Mouse (Mus musculus) limb, embryonic 10.5 days (tissue): ENCODE data around the gene Olfr1474. TPM values are rescaled to one million over a fixed set of nuclear protein-coding genes. Genes with fewer than 3 reads are reported as not detected.
"Not testable (repeated sequence)": the region's sequence is repeated elsewhere in the genome, so short reads cannot be mapped to it uniquely, and the experiment has no call there.

Experiments
- DNase-seq: peaks from one replicate; pipeline ENCODE4 v3.0.0-alpha.2; 2017; ENCODE audit warnings: low spot score
- H3K27ac ChIP-seq: fragments of 300-500 bp; sonication (generic); 2 replicates; pipeline ENCODE4 v1.5.1; 2016; ENCODE audit warnings: mild to moderate bottlenecking
- H3K27me3 ChIP-seq: fragments of 300-500 bp; sonication (generic); 2 replicates; pipeline ENCODE4 v1.6.1; 2016; ENCODE audit warnings: low read depth, mild to moderate bottlenecking; ENCODE audit not compliant: poor library complexity, severe bottlenecking
- H3K36me3 ChIP-seq: fragments of 300-500 bp; sonication (generic); 2 replicates; pipeline ENCODE4 v1.6.1; 2016; ENCODE audit warnings: mild to moderate bottlenecking, moderate library complexity
- H3K4me1 ChIP-seq: fragments of 300-500 bp; sonication (generic); 2 replicates; pipeline ENCODE4 v1.6.1; 2016
- H3K4me3 ChIP-seq: fragments of 300-500 bp; sonication (generic); 2 replicates; pipeline ENCODE4 v1.5.1; 2016; ENCODE audit warnings: mild to moderate bottlenecking, moderate library complexity
- H3K9me3 ChIP-seq: fragments of 300-500 bp; sonication (generic); replicated peaks from 2 replicates; pipeline ENCODE4 v1.6.1; 2016; ENCODE audit warnings: mild to moderate bottlenecking
- WGBS: fragments of 180-500 bp; shearing (Covaris S2); methylation state at CpG from one replicate; pipeline ENCODE4 v1.1.7; 2016; 5-methylcytosine and 5-hydroxymethylcytosine counted together
- polyA plus RNA-seq: library from polyadenylated mRNA; unstranded; fragments of >200 nt; fragmentation: Nextera tagmentation; extraction: Ambion mirVana; gene quantifications from 2 replicates; pipeline ENCODE4 v1.2.1, GENCODE M21; 2016

Olfr1474 gene
- not detected in 2 replicates for polyA plus RNA-seq

- DNase-seq, H3K27ac ChIP-seq, H3K27me3 ChIP-seq, H3K36me3 ChIP-seq, H3K9me3 ChIP-seq, H3K4me1 ChIP-seq, H3K4me3 ChIP-seq: not testable (repeated sequence)
- whole genome bisulfite sequencing = 85% methylated on average over 4 of the region's 4 CpGs
Observed at GRCm38 (mm10) chr19:13469265-13469664, at the start of gene Olfr1474. Gene Olfr1474 (plus strand): TSS chr19:13469565.

GRCm38 (mm10) chr19:13443109-13443508 is 26.3 kb upstream of the Olfr1474 start, which contains the start of gene Olfr1471:
Gene Olfr1471 (plus strand): TSS chr19:13443409.
- H3K36me3 ChIP-seq, H3K27ac ChIP-seq, H3K27me3 ChIP-seq, DNase-seq, H3K4me3 ChIP-seq, H3K4me1 ChIP-seq, H3K9me3 ChIP-seq: not testable (repeated sequence)
- 88% methylated on average over 2 of the region's 2 CpGs for WGBS

DNA sequence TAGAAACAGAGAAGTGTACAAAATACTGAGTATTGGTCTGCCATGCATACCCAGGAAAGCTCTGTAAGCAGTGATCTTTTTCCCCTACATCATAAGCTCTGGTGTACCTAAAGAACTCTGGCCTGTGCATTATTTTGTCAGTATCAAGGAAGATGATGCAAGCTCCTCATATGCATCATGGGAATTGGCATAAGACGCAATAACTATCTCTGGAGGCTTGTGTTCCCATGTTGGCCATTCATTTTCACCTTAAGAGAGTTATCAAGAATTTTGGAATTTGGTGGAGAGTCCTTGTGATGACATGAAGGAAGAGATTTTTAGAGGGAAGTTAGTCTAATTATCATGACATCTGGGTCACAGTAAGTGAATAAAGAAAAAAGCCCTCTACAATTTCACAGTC is 13.4 kb upstream of the Olfr1474 start, which contains the start of gene Olfr1472:
Gene Olfr1472, minus strand, starts transcription at position 101 of the 400 bp plus-strand sequence.
- WGBS = 84% methylated on average over 1 of the region's 1 CpGs
- Histone ChIP-seq H3K27ac (no peak within 1 kb of the TSS), H3K36me3 (no peaks in the 10 kb centered on the region), H3K4me3 (no peak within 1 kb of the TSS), H3K27me3 (no peaks in the 10 kb centered on the region), H3K9me3 (0 out of 2 replicates have a peak, but pooled peaks cover 3% of the 10 kb centered on the region), H3K4me1 (no peaks in the 10 kb centered on the region)
- DNase-seq = no peak

DNA sequence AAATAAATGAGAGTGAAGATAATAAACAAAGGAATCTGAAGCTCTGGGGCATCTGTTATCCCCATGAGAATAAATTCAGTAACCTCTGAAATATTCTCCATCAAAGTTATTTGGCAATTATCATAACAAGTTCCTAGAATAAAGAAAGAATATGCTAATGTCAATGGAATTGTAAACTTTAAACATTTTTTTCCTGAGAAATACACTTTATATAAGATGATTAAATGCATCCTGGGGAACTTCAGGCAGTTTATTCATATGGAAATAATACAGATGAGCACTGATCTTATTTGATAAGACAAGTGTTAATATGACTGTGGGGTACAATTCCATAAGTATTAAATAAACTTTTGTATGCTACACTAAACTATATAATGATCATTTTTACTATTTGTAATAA is 10.7 kb downstream of the Olfr1474 start, which contains the start of gene Olfr1475:
Gene Olfr1475, minus strand, starts transcription at position 101 of the 400 bp plus-strand sequence.
- no peak within 1 kb of the TSS for H3K4me3 ChIP-seq
- H3K27ac ChIP-seq = no peak within 1 kb of the TSS
- no peaks in the 10 kb centered on the region for H3K4me1 ChIP-seq
- no peaks in the 10 kb centered on the region for H3K27me3 ChIP-seq
- no peak for DNase-seq
- no peaks in the 10 kb centered on the region for H3K36me3 ChIP-seq
- no peaks in the 10 kb centered on the region for H3K9me3 ChIP-seq

GRCm38 (mm10) chr19:13500246-13500645 is 30.9 kb downstream of the Olfr1474 start, which contains the start of gene Olfr1477:
Gene Olfr1477 (plus strand): TSS chr19:13500546.
- no peak for DNase-seq
- 0 out of 2 replicates have a peak, but pooled peaks cover 3% of the 10 kb centered on the region for H3K9me3 ChIP-seq
- no peaks in the 10 kb centered on the region for H3K27me3 ChIP-seq
- no peaks in the 10 kb centered on the region for H3K36me3 ChIP-seq
- no peak within 1 kb of the TSS for H3K4me3 ChIP-seq
- H3K4me1 ChIP-seq = no peaks in the 10 kb centered on the region
- no peak within 1 kb of the TSS for H3K27ac ChIP-seq
- WGBS = 84% methylated on average over 3 of the region's 3 CpGs

Other genes with a start within 250 kb of the Olfr1474 start
- not detected in 2 replicates for gene Olfr1463, start 238.2 kb upstream of the Olfr1474 start, polyA plus RNA-seq
- not detected in 2 replicates for gene Olfr1465, start 154.0 kb upstream of the Olfr1474 start, polyA plus RNA-seq
- not detected in 2 replicates for gene Olfr1466, start 130.7 kb upstream of the Olfr1474 start, polyA plus RNA-seq
- not detected in 2 replicates for gene Olfr1467, start 107.3 kb upstream of the Olfr1474 start, polyA plus RNA-seq
- not detected in 2 replicates for gene Olfr1469, start 61.7 kb upstream of the Olfr1474 start, polyA plus RNA-seq
- not detected in 2 replicates for gene Olfr1471, start 26.2 kb upstream of the Olfr1474 start, polyA plus RNA-seq
- gene Olfr1472, start 13.5 kb upstream of the Olfr1474 start, polyA plus RNA-seq = not detected in 2 replicates
- gene Olfr1475, start 10.6 kb downstream of the Olfr1474 start, polyA plus RNA-seq = not detected in 2 replicates
- not detected in 2 replicates for gene Olfr1477, start 31.0 kb downstream of the Olfr1474 start, polyA plus RNA-seq
- gene Olfr1480, start 58.3 kb downstream of the Olfr1474 start, polyA plus RNA-seq = not detected in 2 replicates
- not detected in 2 replicates for gene Olfr1484, start 113.9 kb downstream of the Olfr1474 start, polyA plus RNA-seq
- gene Olfr1487, start 147.8 kb downstream of the Olfr1474 start, polyA plus RNA-seq = not detected in 2 replicates
- gene Olfr1489, start 162.1 kb downstream of the Olfr1474 start, polyA plus RNA-seq = not detected in 2 replicates
- not detected in 2 replicates for gene Olfr1490, start 181.5 kb downstream of the Olfr1474 start, polyA plus RNA-seq
- gene Olfr1491, start 227.7 kb downstream of the Olfr1474 start, polyA plus RNA-seq = not detected in 2 replicates